Mouse (Mus musculus) spleen, adult 2 months (tissue): ENCODE measurements around the gene 4933415F23Rik.

Source experiments
- CTCF ChIP-seq: fragments of 200-500 bp; IDR thresholded peaks from 2 replicates; pipeline ENCODE4 v1.5.1; 2011; ENCODE audit warnings: mild to moderate bottlenecking, inconsistent platforms; ENCODE audit not compliant: insufficient read depth, insufficient read length, insufficient replicate concordance; ENCODE audit errors: extremely low read depth
- POLR2A ChIP-seq: fragments of 200-500 bp; IDR thresholded peaks from 2 replicates; pipeline ENCODE4 v1.6.1; 2011; ENCODE audit warnings: low read depth, low read length, inconsistent platforms

- TF ChIP-seq CTCF (no peak), POLR2A (no peak)
Observed at GRCm38 (mm10) chr1:23102881-23103280, 828 bp upstream of the 4933415F23Rik start.
